Mouse (Mus musculus) thymus, adult 2 months (tissue): Measurements from ENCODE around the gene Elavl3.

Experiments used
- CTCF ChIP-seq: fragments of 200-500 bp; IDR thresholded peaks from 2 replicates; pipeline ENCODE4 v1.5.1; 2012; ENCODE audit warnings: mild to moderate bottlenecking, control low read depth, low read length, moderate library complexity, borderline replicate concordance; ENCODE audit not compliant: control insufficient read depth, poor library complexity, insufficient read depth; ENCODE audit errors: extremely low read depth
- POLR2A ChIP-seq: fragments of 200-500 bp; IDR thresholded peaks from 2 replicates; pipeline ENCODE4 v1.6.1; 2012; ENCODE audit warnings: mild to moderate bottlenecking, low read length, control low read depth, moderate library complexity; ENCODE audit not compliant: control insufficient read depth, poor library complexity, insufficient read depth; ENCODE audit errors: extremely low read depth

- TF ChIP-seq POLR2A: no peak
- no peak for TF ChIP-seq CTCF
These were observed 13.8 kb upstream of the Elavl3 start for GRCm38 (mm10) chr9:22065642-22066041.
